Mouse (Mus musculus) kidney, adult 2 months (tissue): ENCODE data around the gene Mrpl38.

Experiments used
- CTCF ChIP-seq: fragments of 200-500 bp; conservative IDR thresholded peaks from 2 replicates; pipeline ENCODE4 v1.5.1; 2011; ENCODE audit warnings: low read depth, mild to moderate bottlenecking, control low read depth, low read length, moderate library complexity, mixed read lengths; ENCODE audit not compliant: insufficient read depth, insufficient read length
- POLR2A ChIP-seq: fragments of 200-500 bp; IDR thresholded peaks from one replicate; pipeline ENCODE4 v1.6.1; 2011; ENCODE audit warnings: low read depth, low read length, control low read depth

DNA sequence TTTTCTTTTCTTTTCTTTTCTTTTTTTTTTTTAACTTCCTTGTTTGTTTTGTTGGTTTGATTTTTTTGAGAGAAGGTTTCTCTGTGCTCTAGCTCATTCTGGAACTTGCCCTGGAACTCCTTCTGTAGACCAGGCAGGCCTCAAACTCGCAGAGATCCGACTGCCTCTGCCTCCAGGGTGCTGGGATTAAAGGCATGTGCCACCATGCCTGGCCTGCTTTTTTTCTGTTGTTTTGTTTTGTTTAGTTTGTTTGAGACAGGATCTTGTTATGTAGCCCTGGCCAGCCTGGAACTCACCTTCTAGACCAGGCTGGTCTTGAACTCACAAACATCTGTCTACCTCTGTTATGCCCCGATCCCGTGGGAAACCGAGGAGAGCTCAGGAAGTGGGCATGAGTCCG, 49.1 kb downstream of the Mrpl38 start:
- TF ChIP-seq CTCF (no peak), POLR2A (no peak)
